Mouse (Mus musculus) megakaryocyte, embryonic 14.5 days (primary cell): ENCODE measurements around the gene Alox8. TPM values are rescaled to one million over a fixed set of nuclear protein-coding genes. Genes with fewer than 3 reads are reported as not detected.

Source experiments
- H3K27me3 ChIP-seq: replicated peaks from 2 replicates; pipeline ENCODE3; 2012; ENCODE audit warnings: inconsistent platforms
- H3K36me3 ChIP-seq: replicated peaks from 2 replicates; pipeline ENCODE3; 2012; ENCODE audit warnings: low read length, inconsistent platforms, mixed read lengths
- H3K4me1 ChIP-seq: 2 replicates; pipeline ENCODE4 v1.6.1; 2012; ENCODE audit warnings: inconsistent platforms
- H3K4me3 ChIP-seq: replicated peaks from 2 replicates; pipeline ENCODE3; 2012; ENCODE audit warnings: moderate library complexity, mild to moderate bottlenecking, inconsistent platforms
- H3K9me3 ChIP-seq: 2 replicates; pipeline ENCODE4 v1.6.1; 2012; ENCODE audit warnings: inconsistent platforms
- FLI1 ChIP-seq: IDR thresholded peaks from 2 replicates; pipeline ENCODE4 v1.6.1; 2012; ENCODE audit warnings: low read length, inconsistent platforms, mixed read lengths
- GATA1 ChIP-seq: IDR thresholded peaks from 3 replicates; pipeline ENCODE4 v1.6.1; 2012; ENCODE audit warnings: mixed read lengths, low read length, inconsistent platforms, borderline replicate concordance
- polyA plus RNA-seq: library from polyadenylated mRNA; stranded (reverse); fragments of >175 nt; gene quantifications from 2 replicates; pipeline ENCODE4 v1.2.3, GENCODE M21; 2012; ENCODE audit warnings: low replicate concordance; ENCODE audit not compliant: insufficient read depth

The Alox8 gene
- polyA plus RNA-seq, 1 experiment: not detected

- H3K4me1 ChIP-seq: peaks cover 10% of the 10 kb centered on the region; the same call in 1 of the 2 replicates
- H3K9me3 ChIP-seq: no peaks in the 10 kb centered on the region
- no peaks in the 10 kb centered on the region for H3K36me3 ChIP-seq
- peaks cover 65% of the 10 kb centered on the region for H3K27me3 ChIP-seq
- TF ChIP-seq GATA1 (no peak), FLI1 (no peak)
- no peak overlapping the region for H3K4me3 ChIP-seq
Observed at GRCm38 (mm10) chr11:69151004-69151403, 46.6 kb downstream of the Alox8 start.

GRCm38 (mm10) chr11:69150444-69150843 is 47.2 kb downstream of the Alox8 start:
- Histone ChIP-seq H3K9me3 (no peaks in the 10 kb centered on the region), H3K4me1 (peaks cover 10% of the 10 kb centered on the region; the same call in 1 of the 2 replicates), H3K27me3 (peaks cover 62% of the 10 kb centered on the region), H3K4me3 (peak overlapping the region; percentile 4), H3K36me3 (no peaks in the 10 kb centered on the region)
- TF ChIP-seq FLI1: no peak
- TF ChIP-seq GATA1: no peak

GRCm38 (mm10) chr11:69149728-69150127 is 47.9 kb downstream of the Alox8 start:
- H3K9me3 ChIP-seq: no peaks in the 10 kb centered on the region
- H3K36me3 ChIP-seq: no peaks in the 10 kb centered on the region
- H3K27me3 ChIP-seq: peaks cover 57% of the 10 kb centered on the region
- H3K4me1 ChIP-seq: peaks cover 10% of the 10 kb centered on the region; the same call in 1 of the 2 replicates
- no peak for TF ChIP-seq GATA1
- no peak for TF ChIP-seq FLI1
- no peak overlapping the region for H3K4me3 ChIP-seq

- Histone ChIP-seq H3K36me3 (no peaks in the 10 kb centered on the region), H3K27me3 (peaks cover 56% of the 10 kb centered on the region), H3K9me3 (no peaks in the 10 kb centered on the region), H3K4me3 (no peak overlapping the region), H3K4me1 (peaks cover 7% of the 10 kb centered on the region)
- TF ChIP-seq GATA1 (no peak), FLI1 (no peak)
Observed at GRCm38 (mm10) chr11:69148451-69148960, 49.1 kb downstream of the Alox8 start.

- Histone ChIP-seq H3K36me3 (no peaks in the 10 kb centered on the region), H3K27me3 (peaks cover 61% of the 10 kb centered on the region), H3K4me3 (no peak overlapping the region), H3K4me1 (peaks cover 8% of the 10 kb centered on the region), H3K9me3 (no peaks in the 10 kb centered on the region)
- TF ChIP-seq FLI1: no peak
Observed at GRCm38 (mm10) chr11:69147546-69147945, 50.1 kb downstream of the Alox8 start.

GRCm38 (mm10) chr11:69135361-69135760 is 62.3 kb downstream of the Alox8 start:
- Histone ChIP-seq H3K9me3 (no peaks in the 10 kb centered on the region), H3K4me1 (peaks cover 11% of the 10 kb centered on the region), H3K4me3 (no peak overlapping the region), H3K36me3 (no peaks in the 10 kb centered on the region), H3K27me3 (peaks cover 61% of the 10 kb centered on the region)
- TF ChIP-seq GATA1 (no peak), FLI1 (no peak)

GRCm38 (mm10) chr11:69134622-69134968 is 63.0 kb downstream of the Alox8 start:
- TF ChIP-seq FLI1: no peak
- no peak for TF ChIP-seq GATA1
- H3K4me3 ChIP-seq: peak overlapping the region; percentile 81

More at GRCm38 (mm10) chr11:69134622-69134968, 63.0 kb downstream of the Alox8 start:
- Histone ChIP-seq H3K4me1 (peaks cover 11% of the 10 kb centered on the region), H3K9me3 (no peaks in the 10 kb centered on the region), H3K27me3 (peaks cover 64% of the 10 kb centered on the region), H3K36me3 (no peaks in the 10 kb centered on the region)

Other genes with a start within 250 kb of the Alox8 start
- not detected in 2 replicates for gene Arhgef15, start 240.4 kb downstream of the Alox8 start, polyA plus RNA-seq
- 3.0 TPM in 1 of 2 replicates, not detected in the other for gene Slc25a35, start 229.7 kb downstream of the Alox8 start, polyA plus RNA-seq
- 3.1 and 6.1 TPM in 2 replicates for gene Rangrf, start 222.7 kb downstream of the Alox8 start, polyA plus RNA-seq
- gene Pfas, start 189.4 kb downstream of the Alox8 start, polyA plus RNA-seq: 1.9 and 5.5 TPM in 2 replicates
- 21.0 and 56.5 TPM in 2 replicates for gene Ctc1, start 181.9 kb downstream of the Alox8 start, polyA plus RNA-seq
- gene Aurkb, start 152.2 kb downstream of the Alox8 start, polyA plus RNA-seq: 41.3 and 65.2 TPM in 2 replicates
- 60.9 and 88.1 TPM in 2 replicates for gene Borcs6, start 138.1 kb downstream of the Alox8 start, polyA plus RNA-seq
- 40.2 and 62.0 TPM in 2 replicates for gene Tmem107, start 127.0 kb downstream of the Alox8 start, polyA plus RNA-seq
- gene Vamp2, start 109.4 kb downstream of the Alox8 start, polyA plus RNA-seq: 61.5 and 159 TPM in 2 replicates
- 42.3 and 83.5 TPM in 2 replicates for gene Per1, start 102.6 kb downstream of the Alox8 start, polyA plus RNA-seq
- gene Hes7, start 77.4 kb downstream of the Alox8 start, polyA plus RNA-seq: 7.5 and 44.1 TPM in 2 replicates
- gene 9130213A22Rik, start 75.3 kb downstream of the Alox8 start, polyA plus RNA-seq: 1.3 and 13.9 TPM in 2 replicates
- not detected in 2 replicates for gene Aloxe3, start 71.9 kb downstream of the Alox8 start, polyA plus RNA-seq
- not detected in 2 replicates for gene Alox12b, start 40.9 kb downstream of the Alox8 start, polyA plus RNA-seq
- 0.07 and 0.38 TPM in 2 replicates for gene Gucy2e, start 39.2 kb upstream of the Alox8 start, polyA plus RNA-seq
- 1.7 and 9.3 TPM in 2 replicates for gene Cntrob, start 125.9 kb upstream of the Alox8 start, polyA plus RNA-seq
- gene Trappc1, start 126.1 kb upstream of the Alox8 start, polyA plus RNA-seq: 11.6 TPM in 1 of 2 replicates, not detected in the other
- gene Kcnab3, start 128.4 kb upstream of the Alox8 start, polyA plus RNA-seq: not detected in 2 replicates
- not detected in 2 replicates for gene Rnf227, start 142.6 kb upstream of the Alox8 start, polyA plus RNA-seq
- gene Chd3, start 171.6 kb upstream of the Alox8 start, polyA plus RNA-seq: 14.5 and 29.7 TPM in 2 replicates
- gene Naa38, start 197.6 kb upstream of the Alox8 start, polyA plus RNA-seq: 33.8 and 159 TPM in 2 replicates
- gene Cyb5d1, start 197.8 kb upstream of the Alox8 start, polyA plus RNA-seq: 0.25 and 2.4 TPM in 2 replicates
- gene Tmem88, start 200.4 kb upstream of the Alox8 start, polyA plus RNA-seq: 0.35 TPM in 1 of 2 replicates, not detected in the other
- 44.5 and 45.4 TPM in 2 replicates for gene Kdm6b, start 215.8 kb upstream of the Alox8 start, polyA plus RNA-seq